Mouse (Mus musculus) heart, postnatal 0 days (tissue): Measurements from ENCODE around the gene Ift122.
A peak's percentile ranks its signal among the peaks of the same experiment; 100 is the strongest.

Source experiments
- CTCF ChIP-seq: IDR thresholded peaks from 2 replicates; pipeline ENCODE4 v1.5.1; 2016; ENCODE audit warnings: antibody characterized with exemption, control low read depth, low read depth
- EP300 ChIP-seq: IDR thresholded peaks from 2 replicates; pipeline ENCODE4 v1.6.1; 2016; ENCODE audit warnings: antibody characterized with exemption, low read depth

DNA sequence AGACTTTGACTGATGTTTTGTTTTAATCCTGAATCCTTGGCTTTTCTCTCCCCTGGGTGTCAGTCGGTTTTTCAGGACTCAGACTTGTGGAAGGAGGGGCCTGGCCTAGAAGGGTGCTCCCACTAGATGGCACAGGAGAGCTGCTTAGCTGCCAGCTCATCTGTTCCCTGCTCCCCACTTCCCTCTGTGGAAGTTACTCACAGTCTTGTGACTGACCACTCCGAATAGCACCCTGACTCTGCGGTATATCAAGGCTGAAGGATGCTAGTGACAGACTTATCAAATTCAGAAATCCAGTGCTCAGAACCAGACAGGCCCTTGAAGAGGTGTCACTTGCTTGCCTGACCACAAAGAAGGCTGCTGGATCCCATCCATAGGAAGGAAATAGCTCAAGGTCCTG lies 47.8 kb downstream of the Ift122 start:
- peak; percentile 91 for TF ChIP-seq CTCF
- TF ChIP-seq EP300, result peak; percentile 73; the same call in 1 of the 2 replicates
